Mouse (Mus musculus) hindbrain, embryonic 10.5 days (tissue): ENCODE results near the gene Rep15. TPM values are rescaled to one million over a fixed set of nuclear protein-coding genes. Genes with fewer than 3 reads are reported as not detected.

Experiments
- DNase-seq: peaks from one replicate; pipeline ENCODE4 v3.0.0-alpha.2; 2017; ENCODE audit warnings: low spot score
- H3K27ac ChIP-seq: fragments of 300-500 bp; sonication (generic); 2 replicates; pipeline ENCODE4 v1.5.1; 2016; ENCODE audit warnings: mild to moderate bottlenecking, moderate library complexity
- H3K27me3 ChIP-seq: fragments of 300-500 bp; sonication (generic); 2 replicates; pipeline ENCODE4 v1.6.1; 2016; ENCODE audit warnings: mild to moderate bottlenecking; ENCODE audit not compliant: poor library complexity, insufficient read depth, severe bottlenecking
- H3K36me3 ChIP-seq: fragments of 300-500 bp; sonication (generic); 2 replicates; pipeline ENCODE4 v1.6.1; 2016; ENCODE audit warnings: mild to moderate bottlenecking, moderate library complexity
- H3K4me1 ChIP-seq: fragments of 300-500 bp; sonication (generic); replicated peaks from 2 replicates; pipeline ENCODE4 v1.6.1; 2016; ENCODE audit warnings: mild to moderate bottlenecking
- H3K4me3 ChIP-seq: fragments of 300-500 bp; sonication (generic); 2 replicates; pipeline ENCODE4 v1.5.1; 2016; ENCODE audit warnings: mild to moderate bottlenecking, moderate library complexity
- H3K9me3 ChIP-seq: fragments of 300-500 bp; sonication (generic); 2 replicates; pipeline ENCODE4 v1.6.1; 2016; ENCODE audit warnings: mild to moderate bottlenecking, moderate library complexity
- WGBS: fragments of 180-500 bp; shearing (Covaris S2); methylation state at CpG from one replicate; pipeline ENCODE4 v1.1.7; 2016; 5-methylcytosine and 5-hydroxymethylcytosine counted together
- polyA plus RNA-seq: library from polyadenylated mRNA; unstranded; fragments of >200 nt; fragmentation: Nextera tagmentation; extraction: Ambion mirVana; gene quantifications from 2 replicates; pipeline ENCODE4 v1.2.1, GENCODE M21; 2016

Gene Rep15
- polyA plus RNA-seq, 1 experiment from 2014 or later: 0.50 TPM

DNA sequence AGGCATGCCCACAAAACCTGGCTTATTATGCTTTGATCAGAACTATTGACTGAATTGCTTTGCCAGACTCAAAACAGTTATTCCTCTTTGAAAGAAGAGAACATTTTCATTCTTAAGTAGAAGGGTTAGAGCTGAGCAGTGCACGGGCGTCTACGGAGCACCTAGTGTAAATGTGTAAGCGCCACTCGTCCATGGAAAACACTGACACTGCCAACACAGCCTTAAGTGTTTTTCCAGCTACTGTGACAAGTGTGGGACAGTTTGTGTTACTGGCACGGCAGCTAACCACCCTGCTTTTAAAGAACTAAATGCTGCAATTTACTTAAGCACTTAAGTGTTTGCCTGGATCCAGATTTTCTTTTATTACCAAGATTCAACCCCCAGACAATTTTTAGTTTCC, 20.4 kb upstream of the Rep15 start:
- no peaks in the 10 kb centered on the region for H3K4me1 ChIP-seq
- no peaks in the 10 kb centered on the region for H3K9me3 ChIP-seq
- H3K4me3 ChIP-seq: no peak overlapping the region
- peaks cover 20% of the 10 kb centered on the region; the same call in 1 of the 2 replicates for H3K36me3 ChIP-seq
- 83% methylated on average over 6 of the region's 6 CpGs for WGBS
- H3K27me3 ChIP-seq: no peaks in the 10 kb centered on the region
- H3K27ac ChIP-seq: no peak overlapping the region
- DNase-seq: no peak

DNA sequence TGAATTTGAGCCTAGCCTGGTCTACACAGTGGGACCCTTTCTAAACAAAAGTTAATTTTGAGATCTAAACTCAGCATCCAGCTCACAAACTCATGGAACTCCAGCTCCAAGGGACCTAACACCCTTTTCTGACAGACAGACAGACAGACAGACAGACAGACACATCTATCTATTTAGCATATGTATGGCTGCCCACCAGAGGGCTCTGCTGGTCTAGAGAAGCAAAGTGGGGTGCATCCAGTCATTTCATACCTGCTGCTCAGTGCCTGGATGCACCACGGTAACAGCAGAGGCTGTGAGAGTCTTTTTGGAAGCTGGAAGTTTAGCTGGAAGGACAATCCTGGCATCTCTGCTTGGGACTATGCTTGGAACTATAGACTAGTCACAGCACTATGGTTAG, 18.8 kb upstream of the Rep15 start:
- DNase-seq: no peak
- WGBS: 80% methylated on average over 1 of the region's 1 CpGs
- Histone ChIP-seq H3K27me3 (no peaks in the 10 kb centered on the region), H3K36me3 (0 out of 2 replicates have a peak, but pooled peaks cover 20% of the 10 kb centered on the region), H3K4me3 (no peak overlapping the region), H3K9me3 (no peaks in the 10 kb centered on the region), H3K27ac (no peak overlapping the region), H3K4me1 (no peaks in the 10 kb centered on the region)

DNA sequence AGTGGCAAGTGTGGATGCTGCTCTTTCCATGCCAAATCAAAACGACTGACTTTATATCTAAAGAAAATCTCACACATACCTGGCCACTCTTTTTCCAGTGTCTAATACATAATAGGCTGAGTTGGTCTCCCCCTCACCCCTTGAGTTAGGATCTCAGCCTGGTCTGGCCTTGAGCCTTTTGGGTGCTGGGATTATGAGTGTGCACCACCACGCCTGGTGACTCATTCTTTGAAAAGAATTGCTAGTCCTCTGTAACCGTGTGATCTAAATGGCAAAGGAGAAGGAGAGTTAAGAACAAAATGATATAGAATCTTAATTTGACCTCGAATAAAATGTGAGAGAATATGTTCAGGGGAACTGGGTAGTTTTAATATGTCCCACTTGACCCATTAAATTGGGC, 14.5 kb upstream of the Rep15 start:
- Histone ChIP-seq H3K27ac (no peak overlapping the region), H3K36me3 (peaks cover 39% of the 10 kb centered on the region), H3K9me3 (no peaks in the 10 kb centered on the region), H3K4me3 (no peak overlapping the region), H3K4me1 (no peaks in the 10 kb centered on the region), H3K27me3 (no peaks in the 10 kb centered on the region)
- WGBS: 85% methylated on average over 4 of the region's 4 CpGs
- no peak for DNase-seq

DNA sequence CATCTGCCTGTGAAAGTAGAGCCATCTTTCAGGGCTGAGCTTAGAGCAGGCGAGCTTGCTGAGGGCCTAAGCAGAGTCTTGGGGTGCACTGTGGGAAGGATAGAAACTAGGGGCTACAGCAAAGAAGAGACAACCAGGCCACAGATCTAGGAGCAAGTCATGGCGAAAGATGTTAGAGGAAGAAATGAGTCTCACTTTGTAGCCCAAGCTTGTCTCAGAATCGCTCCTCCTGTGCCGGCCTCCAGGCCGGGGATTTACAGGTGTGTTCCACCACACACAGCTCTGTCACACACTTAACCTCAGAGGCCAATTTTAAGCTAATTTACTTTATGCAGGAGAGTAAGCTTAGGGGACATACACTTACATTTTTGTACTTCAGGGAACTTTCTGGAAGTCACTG, 14.0 kb upstream of the Rep15 start:
- WGBS: 94% methylated on average over 5 of the region's 5 CpGs
- H3K9me3 ChIP-seq: no peaks in the 10 kb centered on the region
- no peak overlapping the region for H3K4me3 ChIP-seq
- no peak for DNase-seq
- no peaks in the 10 kb centered on the region for H3K27me3 ChIP-seq
- peaks cover 41% of the 10 kb centered on the region for H3K36me3 ChIP-seq
- H3K4me1 ChIP-seq: no peaks in the 10 kb centered on the region
- no peak overlapping the region for H3K27ac ChIP-seq

DNA sequence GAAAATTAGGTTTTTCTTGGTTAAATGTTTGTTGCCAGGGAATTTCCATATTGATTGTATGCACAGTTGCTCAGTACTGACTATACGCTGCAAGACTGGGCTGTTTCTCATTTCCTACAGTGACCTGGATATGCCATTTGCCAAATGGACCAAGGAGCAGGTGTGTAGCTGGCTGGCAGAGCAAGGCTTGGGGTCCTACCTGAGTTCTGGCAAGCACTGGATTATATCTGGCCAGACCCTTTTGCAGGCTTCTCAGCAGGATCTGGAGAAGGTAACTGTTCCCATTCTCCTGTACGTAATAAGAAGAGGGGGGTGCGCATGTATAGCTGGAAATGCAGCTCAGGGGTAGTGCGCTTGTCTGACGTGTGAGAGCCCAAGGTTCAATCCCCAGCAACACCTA, 11.2 kb upstream of the Rep15 start:
- no peak for DNase-seq
- WGBS: 95% methylated on average over 5 of the region's 5 CpGs
- Histone ChIP-seq H3K36me3 (peaks cover 45% of the 10 kb centered on the region), H3K4me3 (no peak overlapping the region), H3K27me3 (no peaks in the 10 kb centered on the region), H3K27ac (no peak overlapping the region), H3K9me3 (no peaks in the 10 kb centered on the region), H3K4me1 (no peaks in the 10 kb centered on the region)

DNA sequence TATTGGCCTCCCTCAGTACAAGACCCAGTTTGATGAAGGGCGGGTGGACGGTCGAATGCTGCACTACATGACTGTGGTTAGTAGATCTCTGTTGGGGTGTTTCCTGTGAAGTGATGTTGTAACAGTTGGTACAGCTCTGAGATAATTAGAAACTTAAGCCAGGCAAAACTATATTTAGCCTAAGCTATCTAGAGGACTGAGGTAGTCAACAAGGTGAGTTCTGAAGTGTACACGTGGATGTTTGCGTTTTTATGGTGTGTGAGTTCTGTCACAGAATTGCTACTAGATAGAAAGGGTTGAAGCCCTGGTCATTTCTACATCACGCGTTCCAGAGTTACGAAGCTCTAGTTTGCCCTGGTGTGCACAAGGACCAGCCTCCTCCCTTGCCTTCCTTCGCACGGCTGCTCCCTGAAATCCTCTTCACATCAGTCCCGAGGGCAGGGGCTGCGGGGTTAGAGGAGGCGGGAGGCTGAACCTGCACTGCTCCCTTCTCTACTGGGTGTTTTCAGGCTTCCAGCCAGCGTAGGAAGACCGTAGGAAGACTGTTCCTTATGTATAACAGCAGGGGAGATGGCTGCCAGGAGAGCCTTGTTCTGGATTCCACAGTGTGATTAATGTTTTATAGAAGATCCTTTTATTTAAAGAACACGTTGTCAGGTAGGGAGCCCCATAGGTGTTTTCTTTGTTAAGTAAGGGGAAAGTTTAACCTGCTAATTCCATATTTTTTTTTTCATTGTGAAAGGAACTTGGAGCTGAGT, 9.8 kb upstream of the Rep15 start:
- DNase-seq: no peak
- H3K4me3 ChIP-seq: no peak overlapping the region
- H3K27ac ChIP-seq: no peak overlapping the region
- H3K9me3 ChIP-seq: no peaks in the 10 kb centered on the region
- peaks cover 40% of the 10 kb centered on the region for H3K36me3 ChIP-seq
- H3K27me3 ChIP-seq: no peaks in the 10 kb centered on the region
- no peaks in the 10 kb centered on the region for H3K4me1 ChIP-seq
- 84% methylated on average over 16 of the region's 16 CpGs for WGBS

DNA sequence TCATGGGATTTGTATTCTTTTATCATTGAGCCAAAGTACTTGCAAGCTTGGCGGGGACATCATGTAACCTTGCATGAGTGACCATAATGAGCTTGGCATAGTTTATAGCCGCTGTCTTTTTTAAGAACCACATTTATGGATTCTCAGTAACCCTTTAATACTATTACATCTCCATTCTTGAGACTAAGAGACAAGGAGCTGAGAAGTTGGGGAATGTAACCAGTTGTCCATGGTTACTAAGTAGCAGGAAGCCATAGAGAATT, 9.3 kb upstream of the Rep15 start:
- Histone ChIP-seq H3K27ac (no peak overlapping the region), H3K27me3 (no peaks in the 10 kb centered on the region), H3K9me3 (no peaks in the 10 kb centered on the region), H3K4me1 (no peaks in the 10 kb centered on the region), H3K36me3 (peaks cover 40% of the 10 kb centered on the region), H3K4me3 (no peak overlapping the region)
- 91% methylated on average over 2 of the region's 2 CpGs for WGBS
- no peak for DNase-seq

DNA sequence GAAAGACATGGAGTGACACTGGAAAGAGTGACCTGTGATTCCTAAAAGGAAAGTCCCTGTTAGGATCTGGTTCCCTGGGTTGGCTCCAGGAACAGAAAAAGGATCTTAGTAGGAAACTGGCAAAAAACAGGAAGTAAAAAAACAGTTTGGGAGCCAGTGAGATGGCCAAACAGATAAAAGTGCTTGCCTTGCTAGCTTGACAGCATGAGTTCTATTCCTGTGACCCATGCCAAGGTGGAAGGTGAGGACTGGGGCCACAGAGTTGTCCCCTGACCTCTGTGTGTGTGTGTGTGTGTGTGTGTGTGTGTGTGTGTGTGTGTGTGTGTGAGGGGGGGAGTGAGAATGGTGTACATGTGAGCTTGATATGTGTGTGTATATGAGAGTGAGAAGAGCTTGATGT, 8.8 kb upstream of the Rep15 start:
- no peak overlapping the region for H3K27ac ChIP-seq
- H3K9me3 ChIP-seq: no peaks in the 10 kb centered on the region
- no peak for DNase-seq
- H3K36me3 ChIP-seq: peaks cover 35% of the 10 kb centered on the region
- H3K27me3 ChIP-seq: no peaks in the 10 kb centered on the region
- H3K4me3 ChIP-seq: no peak overlapping the region
- H3K4me1 ChIP-seq: no peaks in the 10 kb centered on the region

DNA sequence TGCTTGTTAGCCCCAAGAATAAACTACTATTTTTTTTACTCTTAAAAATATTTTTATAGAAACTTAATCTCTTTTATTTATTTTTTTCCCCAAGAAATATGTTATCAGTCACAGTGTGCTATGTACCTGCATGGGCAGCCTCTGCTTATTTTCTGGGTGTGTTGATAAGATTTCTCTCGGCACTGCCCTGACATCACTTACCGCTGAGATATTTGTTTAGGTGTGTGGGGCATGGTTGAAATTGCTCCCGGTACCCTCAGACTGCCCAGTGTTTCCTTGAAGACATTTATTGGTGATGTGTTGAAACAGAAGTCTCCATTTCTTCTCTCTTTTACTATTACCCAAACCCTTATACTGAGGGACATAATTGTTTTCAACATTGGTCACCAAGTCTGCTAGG, 7.6 kb upstream of the Rep15 start:
- no peaks in the 10 kb centered on the region for H3K4me1 ChIP-seq
- H3K27me3 ChIP-seq: no peaks in the 10 kb centered on the region
- H3K9me3 ChIP-seq: no peaks in the 10 kb centered on the region
- DNase-seq: no peak
- H3K4me3 ChIP-seq: no peak overlapping the region
- WGBS: 94% methylated on average over 3 of the region's 3 CpGs
- H3K36me3 ChIP-seq: peaks cover 35% of the 10 kb centered on the region
- no peak overlapping the region for H3K27ac ChIP-seq

DNA sequence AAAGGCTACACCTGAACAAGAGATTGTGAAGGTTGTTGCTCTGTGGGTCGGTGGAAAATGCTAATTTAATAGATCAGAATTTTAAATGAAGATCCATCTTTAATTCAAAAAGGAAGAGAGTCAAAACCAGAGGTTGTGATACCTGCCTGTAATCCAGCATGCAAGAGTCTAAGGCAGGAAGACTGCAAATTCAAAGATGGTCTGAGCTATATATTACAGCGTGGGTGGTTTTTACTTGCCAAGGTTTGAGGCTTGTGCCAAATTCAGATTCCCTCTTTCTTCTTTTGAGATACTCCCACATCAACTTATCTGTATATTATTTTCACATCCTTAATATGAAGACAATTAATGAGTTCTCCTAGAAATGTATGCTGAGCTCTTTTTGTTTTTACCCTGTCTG, 4.0 kb upstream of the Rep15 start:
- 88% methylated on average over 2 of the region's 2 CpGs for WGBS
- Histone ChIP-seq H3K27ac (no peak overlapping the region), H3K36me3 (peaks cover 35% of the 10 kb centered on the region), H3K4me3 (no peak overlapping the region), H3K9me3 (no peaks in the 10 kb centered on the region), H3K4me1 (peaks cover 3% of the 10 kb centered on the region; the same call in 1 of the 2 replicates), H3K27me3 (no peaks in the 10 kb centered on the region)
- DNase-seq: no peak

DNA sequence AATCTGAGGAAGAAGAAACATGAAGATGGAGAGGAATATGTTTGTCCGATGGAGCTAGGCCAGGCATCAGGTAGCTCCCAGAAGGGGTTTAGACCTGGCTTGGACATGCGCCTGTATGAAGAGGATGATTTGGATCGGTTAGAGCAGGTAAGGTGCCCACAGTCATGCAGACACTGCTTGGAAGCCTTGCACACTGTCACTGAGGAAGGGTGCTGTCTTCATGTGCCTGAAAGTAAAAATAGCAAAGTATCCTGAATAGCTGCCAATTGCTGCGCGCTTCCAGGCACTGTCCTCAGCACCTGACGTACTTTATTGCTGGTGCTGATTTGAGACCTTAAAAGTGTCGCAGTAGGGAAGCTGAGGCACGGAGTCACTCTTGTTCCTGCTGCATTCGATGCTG, 2.8 kb upstream of the Rep15 start:
- Histone ChIP-seq H3K36me3 (peaks cover 32% of the 10 kb centered on the region), H3K27me3 (no peaks in the 10 kb centered on the region), H3K4me3 (no peak overlapping the region), H3K4me1 (peaks cover 3% of the 10 kb centered on the region; the same call in 1 of the 2 replicates), H3K27ac (no peak overlapping the region), H3K9me3 (no peaks in the 10 kb centered on the region)
- no peak for DNase-seq
- WGBS: 93% methylated on average over 9 of the region's 9 CpGs

DNA sequence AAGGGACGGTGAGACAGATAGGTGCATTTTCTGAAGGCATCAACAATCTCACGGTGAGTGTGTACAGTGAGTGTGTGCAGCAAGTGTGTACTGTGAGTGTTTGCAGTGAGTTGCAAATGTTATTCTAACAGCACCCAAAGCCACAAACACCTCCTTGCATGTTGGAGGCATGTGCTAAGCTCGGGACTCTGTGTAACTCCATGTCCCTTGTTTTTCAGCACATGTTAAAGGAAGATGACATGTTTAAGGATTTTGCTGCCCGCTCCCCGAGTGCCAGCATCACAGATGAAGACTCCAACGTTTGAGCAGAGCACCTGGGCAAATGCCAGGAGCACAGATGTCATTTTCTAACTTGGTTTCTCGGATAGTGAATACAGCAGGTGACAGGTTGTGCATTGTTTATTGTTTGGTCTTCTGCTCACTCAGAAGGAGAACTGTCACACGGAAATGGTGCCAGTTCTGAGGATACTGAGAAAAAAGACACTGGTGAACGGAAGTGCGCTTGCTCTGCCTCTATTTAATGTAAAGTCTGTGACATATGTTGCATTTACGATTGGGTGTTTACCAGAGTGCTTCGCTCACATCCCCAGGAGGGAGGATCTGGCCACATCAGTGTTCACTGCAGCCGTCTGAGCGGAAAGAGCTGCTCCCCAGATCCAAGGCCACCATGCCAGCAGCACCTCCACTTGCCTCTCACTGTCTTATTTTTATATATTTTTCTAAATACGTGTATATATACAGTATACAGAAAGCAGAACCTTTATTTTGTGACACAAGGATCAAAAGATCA, 2.1 kb upstream of the Rep15 start:
- WGBS: 90% methylated on average over 15 of the region's 15 CpGs
- DNase-seq: no peak

More for the DNA sequence above, 2.1 kb upstream of the Rep15 start:
- H3K27me3 ChIP-seq: no peaks in the 10 kb centered on the region
- no peak overlapping the region for H3K4me3 ChIP-seq
- H3K27ac ChIP-seq: no peak overlapping the region
- H3K9me3 ChIP-seq: no peaks in the 10 kb centered on the region
- peaks cover 3% of the 10 kb centered on the region; the same call in 1 of the 2 replicates for H3K4me1 ChIP-seq
- peaks cover 32% of the 10 kb centered on the region for H3K36me3 ChIP-seq
